Mouse (Mus musculus) left cerebral cortex, adult 2 months (tissue): ENCODE measurements around the gene Proser3. TPM values are rescaled to one million over a fixed set of nuclear protein-coding genes. Genes with fewer than 3 reads are reported as not detected.

Experiments
- DNase-seq, 2 experiments: peaks; one replicate each; pipeline ENCODE4 v3.0.0; 2021 to 2022; ENCODE audit warnings: low spot score in 2 of 2, mixed read lengths in 1 of 2; ENCODE audit errors: extremely low spot score in 1 of 2
- H3K27ac ChIP-seq: fragments of 200-600 bp; 2 replicates; pipeline ENCODE4 v1.8.1; 2022
- H3K4me3 ChIP-seq: fragments of 200-600 bp; 2 replicates; pipeline ENCODE4 v1.8.1; 2022
- CTCF ChIP-seq: fragments of 200-600 bp; IDR thresholded peaks from 2 replicates; pipeline ENCODE4 v1.8.1; 2022; ENCODE audit warnings: antibody characterized with exemption, mild to moderate bottlenecking, moderate library complexity
- intact Hi-C: fragments of 180-260 bp; cut with DNase I; formaldehyde crosslinking; loops from one replicate; pipeline ENCODE4 v1.15.1; 2025
- total RNA-seq, 2 experiments: library from RNA; stranded (reverse); gene quantifications; 2 replicates each; pipeline ENCODE4 v1.2.3; 2021

Gene Proser3
- total RNA-seq, 2 experiments from 2014 or later: 4.9 to 5.2 TPM

GRCm38 (mm10) chr7:30556894-30557536 lies 4.9 kb upstream of the Proser3 start:
- peak; percentile 32 for TF ChIP-seq CTCF
- H3K27ac ChIP-seq: no peak overlapping the region
- intact Hi-C loops: no loop called here
- no peak for DNase-seq
- H3K4me3 ChIP-seq: no peak overlapping the region

DNA sequence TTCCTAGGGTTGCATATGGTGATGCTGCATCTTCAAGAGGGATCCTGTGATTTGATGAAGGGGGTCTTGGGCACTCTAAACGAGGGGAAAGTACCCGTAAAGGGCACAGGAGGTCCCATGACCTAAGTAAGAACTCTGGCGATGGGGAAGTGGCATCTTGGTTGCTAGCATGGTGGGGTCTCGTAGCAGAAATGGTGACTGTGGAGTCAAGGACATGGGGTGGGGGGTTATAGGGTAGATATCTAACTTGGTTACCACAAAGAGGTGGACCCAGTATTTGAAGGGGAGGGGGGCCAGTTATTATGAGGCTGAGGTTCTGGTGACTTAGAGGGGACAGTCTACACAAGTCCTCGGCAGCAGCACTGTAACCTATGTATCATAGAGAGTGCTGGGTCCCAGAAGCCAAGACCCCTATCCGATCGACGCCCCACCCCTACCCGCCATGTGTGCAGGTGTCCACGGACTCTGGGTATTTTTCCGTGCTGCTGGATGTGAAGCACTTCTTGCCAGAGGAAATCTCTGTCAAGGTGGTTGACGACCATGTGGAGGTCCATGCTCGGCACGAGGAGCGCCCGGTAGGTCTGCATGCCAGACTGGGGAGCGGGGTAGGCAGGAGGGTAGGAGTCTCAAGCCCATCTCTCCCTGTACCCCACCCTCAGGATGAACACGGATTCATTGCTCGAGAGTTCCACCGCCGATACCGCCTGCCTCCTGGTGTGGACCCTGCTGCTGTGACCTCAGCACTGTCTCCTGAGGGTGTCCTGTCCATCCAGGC lies 1.9 kb upstream of the Proser3 start:
- Histone ChIP-seq H3K27ac (no peak overlapping the region), H3K4me3 (no peak overlapping the region)
- intact Hi-C loops: loop anchor here (2.0 kb wide), 1 partner anchor 63 kb away; no protein-coding TSS in a partner anchor
- no peak for DNase-seq
- no peak for TF ChIP-seq CTCF

GRCm38 (mm10) chr7:30553021-30553589 lies 1.0 kb upstream of the Proser3 start:
- no peak; the same call in 1 of the 2 replicates for TF ChIP-seq CTCF
- Histone ChIP-seq H3K27ac (peak overlapping the region; percentile 79), H3K4me3 (peak overlapping the region; percentile 61)
- no peak for DNase-seq
- intact Hi-C loops: loop anchor here (2.0 kb wide), 1 partner anchor 62 kb away; no protein-coding TSS in a partner anchor

- intact Hi-C loops: loop anchor here (2.0 kb wide), 1 partner anchor 61 kb away; no protein-coding TSS in a partner anchor
- TF ChIP-seq CTCF: peak; percentile 70
- DNase-seq: peak in 1 of 2 experiments; percentile 23
- peak overlapping the region; percentile 96 for H3K27ac ChIP-seq
- peak overlapping the region; percentile 61 for H3K4me3 ChIP-seq
These were observed 526 bp downstream of the Proser3 start for GRCm38 (mm10) chr7:30551445-30552101.

- intact Hi-C loops: no loop called here
- no peak for DNase-seq
- no peak overlapping the region for H3K27ac ChIP-seq
- no peak overlapping the region for H3K4me3 ChIP-seq
- TF ChIP-seq CTCF: no peak
These were observed 1.5 kb downstream of the Proser3 start for GRCm38 (mm10) chr7:30550603-30551002.

GRCm38 (mm10) chr7:30549880-30550279 lies 2.2 kb downstream of the Proser3 start:
- no peak for DNase-seq
- TF ChIP-seq CTCF: no peak
- no peak overlapping the region for H3K4me3 ChIP-seq
- intact Hi-C loops: loop anchor here (5.0 kb wide), 1 partner anchor 108 kb away; no protein-coding TSS in a partner anchor
- H3K27ac ChIP-seq: no peak overlapping the region

DNA sequence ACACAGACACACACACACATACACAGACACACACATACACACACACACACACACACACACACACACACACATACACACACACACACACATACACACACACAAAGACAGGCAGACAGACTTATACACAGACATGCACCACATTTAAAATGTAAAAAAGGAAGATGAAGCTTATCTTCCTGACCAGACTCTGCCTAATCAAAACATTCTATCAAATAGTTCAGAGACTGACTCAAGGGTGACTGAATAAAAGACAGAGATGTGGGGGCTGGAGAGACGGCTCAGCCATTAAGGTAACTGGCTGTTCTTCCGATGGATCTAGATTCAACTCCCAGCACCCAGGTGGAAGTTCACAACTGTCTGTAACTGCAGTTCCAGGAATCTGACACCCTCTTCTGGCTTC lies 7.8 kb downstream of the Proser3 start:
- no peak for TF ChIP-seq CTCF
- intact Hi-C loops: no loop called here
- H3K4me3 ChIP-seq: no peak overlapping the region
- DNase-seq: no peak
- H3K27ac ChIP-seq: no peak overlapping the region

DNA sequence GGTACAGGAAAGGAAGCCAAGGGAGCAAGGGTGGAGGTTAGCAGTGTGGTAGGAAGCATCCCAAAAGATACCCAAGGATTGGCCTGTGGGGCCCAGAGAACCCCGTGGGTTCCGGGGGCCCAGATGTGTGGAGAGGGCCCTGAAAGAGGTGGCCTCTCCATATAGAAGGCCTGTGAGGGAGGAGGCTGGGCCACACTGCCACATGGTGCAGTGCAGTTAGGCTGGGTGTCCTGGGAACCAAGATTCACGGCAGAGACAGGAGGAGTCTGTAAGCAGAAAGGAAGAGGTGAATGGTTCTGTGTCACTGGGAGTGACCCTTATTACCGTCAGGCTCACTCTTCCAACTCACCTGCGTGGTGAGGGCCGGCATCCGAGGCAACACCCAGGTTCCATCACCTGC lies 11.5 kb downstream of the Proser3 start:
- no peak for TF ChIP-seq CTCF
- no peak for DNase-seq
- intact Hi-C loops: no loop called here
- no peak overlapping the region for H3K4me3 ChIP-seq
- no peak overlapping the region for H3K27ac ChIP-seq

GRCm38 (mm10) chr7:30534633-30535577 lies 17.2 kb downstream of the Proser3 start, which contains the start of gene Arhgap33:
Gene Arhgap33, minus strand, starts transcription at chr7:30535060.
- DNase-seq: peak; percentile 96 to 97
- intact Hi-C loops: no loop called here
- peak within 1 kb of the TSS; percentile 89 for H3K27ac ChIP-seq
- no peak; the same call in 1 of the 2 replicates for TF ChIP-seq CTCF
- peak within 1 kb of the TSS; percentile 70 for H3K4me3 ChIP-seq

DNA sequence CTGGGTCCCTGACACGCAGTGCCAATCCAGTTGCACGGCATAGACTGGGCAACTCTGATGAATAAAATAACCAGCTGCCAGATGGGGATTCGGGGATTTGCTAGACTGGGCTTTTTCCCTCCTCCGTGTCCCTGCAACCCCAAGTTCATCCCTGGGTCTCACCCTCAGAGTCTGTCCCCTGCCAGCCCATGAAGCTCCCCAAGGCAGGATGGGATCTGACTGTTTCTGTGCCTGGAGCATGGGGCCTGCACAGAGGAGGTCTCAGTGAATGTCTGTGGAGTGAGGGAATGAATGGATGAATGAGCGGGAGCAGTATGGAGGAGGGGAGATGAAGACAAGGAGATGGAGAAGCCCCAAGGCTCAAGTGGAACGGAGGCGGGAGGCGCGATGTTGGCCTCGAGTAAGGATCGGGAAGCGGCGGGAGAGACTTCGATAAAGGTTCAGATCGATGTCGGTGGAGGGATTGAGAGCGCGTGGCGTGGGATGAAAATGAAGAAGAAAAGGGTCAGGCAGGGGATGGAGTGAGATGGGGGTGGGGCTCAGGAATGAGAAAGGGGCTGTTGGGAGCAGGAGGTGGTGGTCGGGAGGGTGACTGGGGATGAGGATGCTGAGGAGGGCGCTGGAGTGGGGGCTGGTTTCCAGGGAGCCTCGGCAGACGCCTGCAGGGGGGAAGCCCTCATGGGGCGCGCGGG lies 18.0 kb downstream of the Proser3 start:
- intact Hi-C loops: loop anchor here (2.0 kb wide), 1 partner anchor 89 kb away; the partner anchor contains the start of gene Aplp1
- H3K4me3 ChIP-seq: peak overlapping the region; percentile 70
- peak overlapping the region; percentile 89 for H3K27ac ChIP-seq
- peak in 1 of 2 experiments; percentile 30 for DNase-seq
- no peak for TF ChIP-seq CTCF
